Mouse (Mus musculus): ENCODE data around the gene Fbxl17.

DNA sequence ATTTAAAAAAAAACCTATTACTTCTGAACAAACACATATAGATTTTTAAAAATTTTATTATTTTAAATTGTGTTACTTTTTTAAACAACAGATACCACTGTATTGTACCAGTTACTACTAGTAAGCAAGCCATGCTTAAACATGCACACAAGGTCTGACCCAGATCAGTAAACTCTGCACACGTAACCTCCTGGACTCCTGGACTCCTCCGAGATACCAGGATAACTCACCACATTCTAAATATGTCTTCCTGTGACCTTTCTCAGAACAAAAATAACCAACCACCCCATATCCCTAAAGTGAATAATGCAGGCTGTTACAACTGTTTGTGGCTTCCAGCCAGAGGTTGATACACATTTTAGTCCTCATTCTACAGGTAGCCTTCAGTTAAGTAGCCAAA, 170.9 kb downstream of the Fbxl17 start:
- TF ChIP-seq CTCF (IDR thresholded peaks at IDR 0.05; ENCODE audit: borderline replicate concordance, insufficient read depth, low read length) = no peak
- TF ChIP-seq POLR2A (IDR thresholded peaks at IDR 0.05; ENCODE audit: low read depth, low read length) = no peak

All from embryonic fibroblast, embryonic 13.5 days (primary cell).